Mouse (Mus musculus) ES-Bruce4 (cell line): ENCODE measurements at regions not wholly inside any gene's neighbourhood (a gene's known extent, or its start where the extent isn't known, plus 50 kb on each side); places are given as distances from the start of the nearest gene placed in this dataset.
"Not testable (repeated sequence)": the region's sequence is repeated elsewhere in the genome, so short reads cannot be mapped to it uniquely, and the experiment has no call there.

Experiments used
- CTCF ChIP-seq: IDR thresholded peaks from one replicate; pipeline ENCODE4 v1.8.1; 2011; ENCODE audit warnings: low read depth, low read length
- POLR2A ChIP-seq: IDR thresholded peaks from one replicate; pipeline ENCODE4 v1.8.1; 2011; ENCODE audit warnings: low read length; ENCODE audit not compliant: insufficient read depth

DNA sequence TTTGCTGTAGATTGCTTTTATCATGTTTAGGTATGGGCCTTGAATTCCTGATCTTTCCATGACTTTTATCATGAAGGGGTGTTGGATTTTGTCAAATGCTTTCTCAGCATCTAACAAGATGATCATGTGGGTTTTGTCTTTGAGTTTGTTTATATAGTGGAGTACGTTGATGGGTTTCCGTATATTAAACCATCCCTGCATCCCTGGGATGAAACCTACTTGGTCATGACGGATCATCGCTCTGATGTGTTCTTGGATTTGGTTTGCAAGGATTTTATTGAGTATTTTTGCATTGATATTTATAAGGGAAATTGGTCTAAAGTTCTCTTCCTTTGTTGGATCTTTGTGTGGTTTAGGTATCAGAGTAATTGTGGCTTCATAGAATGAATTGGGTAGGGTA is 75.7 kb upstream of the Gm21119 start:
- TF ChIP-seq CTCF, POLR2A: not testable (repeated sequence)
